Mouse (Mus musculus) MEL (cell line): Measurements from ENCODE around the gene Prpsap1. TPM values are rescaled to one million over a fixed set of nuclear protein-coding genes. Genes with fewer than 3 reads are reported as not detected.

Experiments used
- DNase-seq: peaks from one replicate; pipeline ENCODE4 v3.0.0; 2011; ENCODE audit warnings: low read depth, low spot score
- H3K27ac ChIP-seq: 2 replicates; pipeline ENCODE4 v1.5.1; 2012; ENCODE audit warnings: low read depth, mild to moderate bottlenecking, control low read depth, low read length, moderate library complexity; ENCODE audit not compliant: control insufficient read depth
- H3K27me3 ChIP-seq, 2 experiments: fragments of 150-350 bp in 1 of 2; sonication (generic) in 1 of 2; 2 replicates each; pipeline ENCODE4 v1.6.1; 2012; ENCODE audit warnings: low read length in 2 of 2, mild to moderate bottlenecking in 2 of 2, improper control_type of control experiment in 1 of 2, moderate library complexity in 1 of 2; ENCODE audit not compliant: insufficient read depth in 2 of 2, control insufficient read depth in 1 of 2
- H3K36me3 ChIP-seq, 2 experiments: 2 replicates each; pipeline ENCODE4 v1.6.1; 2012 to 2014; ENCODE audit warnings: low read length in 2 of 2, improper control_type of control experiment in 1 of 2, inconsistent platforms in 1 of 2, mild to moderate bottlenecking in 1 of 2; ENCODE audit not compliant: insufficient read depth in 2 of 2, control insufficient read depth in 1 of 2
- H3K4me1 ChIP-seq, 2 experiments: fragments of 150-350 bp in 1 of 2; sonication (generic) in 1 of 2; 2 replicates each; pipeline ENCODE4 v1.6.1; 2012; ENCODE audit warnings: low read length in 2 of 2, improper control_type of control experiment in 1 of 2, mild to moderate bottlenecking in 1 of 2; ENCODE audit not compliant: insufficient read depth in 2 of 2, control insufficient read depth in 1 of 2
- H3K4me3 ChIP-seq, 2 experiments: fragments of 150-350 bp in 1 of 2; sonication (generic) in 1 of 2; 2 replicates each; pipeline ENCODE4 v1.5.1; 2012; ENCODE audit warnings: low read depth in 2 of 2, low read length in 2 of 2, mild to moderate bottlenecking in 2 of 2, moderate library complexity in 2 of 2, control low read depth in 1 of 2, improper control_type of control experiment in 1 of 2; ENCODE audit not compliant: control insufficient read depth in 1 of 2, insufficient read depth in 1 of 2
- H3K79me2 ChIP-seq: 2 replicates; pipeline ENCODE4 v1.6.1; 2012; ENCODE audit warnings: mild to moderate bottlenecking, low read length, moderate library complexity; ENCODE audit not compliant: control insufficient read depth, poor library complexity, insufficient read depth
- H3K9ac ChIP-seq: 2 replicates; pipeline ENCODE4 v1.6.1; 2012; ENCODE audit warnings: low read depth, mild to moderate bottlenecking, control low read depth, low read length, moderate library complexity; ENCODE audit not compliant: control insufficient read depth, poor library complexity, severe bottlenecking
- H3K9me3 ChIP-seq: fragments of 150-350 bp; sonication (generic); replicated peaks from 2 replicates; pipeline ENCODE4 v1.6.1; 2012; ENCODE audit warnings: mild to moderate bottlenecking, low read length, improper control_type of control experiment, moderate library complexity; ENCODE audit not compliant: insufficient read depth
- CHD1 ChIP-seq: IDR thresholded peaks from 2 replicates; pipeline ENCODE4 v1.6.1; 2012; ENCODE audit warnings: low read depth, mild to moderate bottlenecking, inconsistent platforms, low read length, improper control_type of control experiment
- ELF1 ChIP-seq: IDR thresholded peaks from 2 replicates; pipeline ENCODE4 v1.6.1; 2014; ENCODE audit warnings: low read depth, mild to moderate bottlenecking, inconsistent platforms, low read length, improper control_type of control experiment, moderate library complexity
- GABPA ChIP-seq: IDR thresholded peaks from 2 replicates; pipeline ENCODE4 v1.6.1; 2012; ENCODE audit warnings: low read depth, mild to moderate bottlenecking, inconsistent platforms, low read length, improper control_type of control experiment, moderate library complexity
- GATA1 ChIP-seq: IDR thresholded peaks from 2 replicates; pipeline ENCODE4 v1.6.1; 2011; ENCODE audit warnings: low read depth, low read length, improper control_type of control experiment
- HCFC1 ChIP-seq: IDR thresholded peaks from 2 replicates; pipeline ENCODE4 v1.6.1; 2012; ENCODE audit warnings: low read depth, mild to moderate bottlenecking, inconsistent platforms, low read length, improper control_type of control experiment, moderate library complexity
- JUND ChIP-seq: IDR thresholded peaks from 2 replicates; pipeline ENCODE4 v1.6.1; 2011; ENCODE audit warnings: low read depth, mild to moderate bottlenecking, improper control_type of control experiment, low read length
- MEF2A ChIP-seq: IDR thresholded peaks from 2 replicates; pipeline ENCODE4 v1.6.1; 2014; ENCODE audit warnings: low read depth, mild to moderate bottlenecking, inconsistent platforms, low read length, improper control_type of control experiment; ENCODE audit not compliant: poor library complexity, insufficient replicate concordance, severe bottlenecking; ENCODE audit errors: extremely low read depth
- MYB ChIP-seq: IDR thresholded peaks from 2 replicates; pipeline ENCODE4 v1.6.1; 2011; ENCODE audit warnings: mild to moderate bottlenecking, low read depth, low read length, improper control_type of control experiment
- MYC ChIP-seq: IDR thresholded peaks from 2 replicates; pipeline ENCODE4 v1.6.1; 2011; ENCODE audit warnings: low read depth, mild to moderate bottlenecking, low read length, improper control_type of control experiment, moderate library complexity
- NELFE ChIP-seq: IDR thresholded peaks from 2 replicates; pipeline ENCODE4 v1.6.1; 2011; ENCODE audit warnings: low read depth, low read length, improper control_type of control experiment
- POLR2AphosphoS2 ChIP-seq: IDR thresholded peaks from 2 replicates; pipeline ENCODE4 v1.6.1; 2011; ENCODE audit warnings: low read length, improper control_type of control experiment
- POLR2AphosphoS5 ChIP-seq: IDR thresholded peaks from 2 replicates; pipeline ENCODE4 v1.6.1; 2012; ENCODE audit warnings: low read depth, borderline replicate concordance, mild to moderate bottlenecking, inconsistent platforms, low read length, moderate library complexity, mixed read lengths
- RAD21 ChIP-seq: IDR thresholded peaks from 2 replicates; pipeline ENCODE4 v1.6.1; 2011; ENCODE audit warnings: mild to moderate bottlenecking, low read depth, low read length, improper control_type of control experiment
- SMC3 ChIP-seq: IDR thresholded peaks from 2 replicates; pipeline ENCODE4 v1.6.1; 2011; ENCODE audit warnings: low read depth, low read length, improper control_type of control experiment
- TAL1 ChIP-seq: IDR thresholded peaks from 2 replicates; pipeline ENCODE4 v1.6.1; 2012; ENCODE audit warnings: mild to moderate bottlenecking, inconsistent platforms, low read length, moderate library complexity, mixed read lengths
- TBP ChIP-seq: IDR thresholded peaks from 2 replicates; pipeline ENCODE4 v1.8.0; 2011; ENCODE audit warnings: low read depth, low read length, improper control_type of control experiment
- TCF12 ChIP-seq: IDR thresholded peaks from 2 replicates; pipeline ENCODE4 v1.6.1; 2014; ENCODE audit warnings: low read depth, mild to moderate bottlenecking, inconsistent platforms, low read length, improper control_type of control experiment, moderate library complexity
- UBTF ChIP-seq: IDR thresholded peaks from 2 replicates; pipeline ENCODE4 v1.6.1; 2012; ENCODE audit warnings: low read depth, mild to moderate bottlenecking, inconsistent platforms, low read length, improper control_type of control experiment, moderate library complexity, borderline replicate concordance; ENCODE audit not compliant: insufficient read depth
- USF1 ChIP-seq: IDR thresholded peaks from 2 replicates; pipeline ENCODE4 v1.6.1; 2014; ENCODE audit warnings: low read depth, mild to moderate bottlenecking, inconsistent platforms, low read length, improper control_type of control experiment, moderate library complexity
- USF2 ChIP-seq, 2 experiments: IDR thresholded peaks; 2 replicates each; pipeline ENCODE4 v1.6.1; 2011 to 2012; ENCODE audit warnings: improper control_type of control experiment in 2 of 2, low read length in 2 of 2, borderline replicate concordance in 1 of 2, inconsistent platforms in 1 of 2, low read depth in 1 of 2, mild to moderate bottlenecking in 1 of 2; ENCODE audit not compliant: insufficient read depth in 1 of 2
- ZC3H11A ChIP-seq: IDR thresholded peaks from 2 replicates; pipeline ENCODE4 v1.6.1; 2012; ENCODE audit warnings: low read depth, mild to moderate bottlenecking, inconsistent platforms, low read length, improper control_type of control experiment
- ZNF384 ChIP-seq: IDR thresholded peaks from 2 replicates; pipeline ENCODE4 v1.6.1; 2012; ENCODE audit warnings: low read depth, mild to moderate bottlenecking, inconsistent platforms, low read length, improper control_type of control experiment
- polyA plus RNA-seq, 2 experiments: library from polyadenylated mRNA; stranded (reverse) in 1 of 2; unstranded in 1 of 2; fragments of >175 nt in 1 of 2; fragments of >200 nt in 1 of 2; gene quantifications; 2 replicates each; pipeline versions ENCODE4 v1.2.1 to v1.2.4; 2012; ENCODE audit warnings: low replicate concordance in 2 of 2, low read depth in 1 of 2; ENCODE audit not compliant: insufficient read length in 2 of 2, insufficient read depth in 1 of 2, missing spikeins in 1 of 2
- total RNA-seq: library from RNA; depleted of rRNA; stranded (reverse); fragments of 300-350 nt; gene quantifications from 2 replicates; pipeline ENCODE4 v1.2.3, GENCODE M21; 2012

Gene Prpsap1
- total and polyA plus RNA-seq, 3 experiments = 112 to 155 TPM; not detected in 1

GRCm38 (mm10) chr11:116480975-116481374 lies 13.0 kb downstream of the Prpsap1 start:
- TF ChIP-seq SMC3 (no peak), NELFE (no peak), CHD1 (no peak), POLR2AphosphoS5 (no peak), MYB (no peak), HCFC1 (no peak), TCF12 (no peak), MYC (no peak), MEF2A (no peak), USF2 (IDR thresholded peaks at IDR 0.05; ENCODE audit: borderline replicate concordance in 1 of 2, insufficient read depth in 1 of 2, low read depth in 1 of 2, low read length in 2 of 2) (no peak), JUND (no peak)
- no peaks in the 10 kb centered on the region for H3K4me1 ChIP-seq
- no peak overlapping the region for H3K9ac ChIP-seq
- H3K27me3 ChIP-seq = no peaks in the 10 kb centered on the region
- H3K36me3 ChIP-seq = peaks cover 0 to 37% of the 10 kb centered on the region in 2 experiments; a peak in 2 of 4 replicates
- no peak for DNase-seq
- H3K4me3 ChIP-seq = no peak overlapping the region
- no peak overlapping the region for H3K27ac ChIP-seq
- no peaks in the 10 kb centered on the region for H3K9me3 ChIP-seq
- no peaks in the 10 kb centered on the region; the same call in 1 of the 2 replicates for H3K79me2 ChIP-seq

- no peak overlapping the region for H3K27ac ChIP-seq
- no peaks in the 10 kb centered on the region for H3K9me3 ChIP-seq
- DNase-seq = no peak
- H3K4me1 ChIP-seq = no peaks in the 10 kb centered on the region
- no peaks in the 10 kb centered on the region for H3K27me3 ChIP-seq
- no peak overlapping the region for H3K4me3 ChIP-seq
- peaks cover 0 to 32% of the 10 kb centered on the region in 2 experiments; a peak in 2 of 4 replicates for H3K36me3 ChIP-seq
- no peaks in the 10 kb centered on the region; the same call in 1 of the 2 replicates for H3K79me2 ChIP-seq
- TF ChIP-seq UBTF (no peak), ELF1 (no peak), ZC3H11A (no peak), RAD21 (no peak), TAL1 (no peak), GATA1 (no peak), POLR2AphosphoS2 (no peak), TBP (no peak), ZNF384 (no peak), JUND (no peak), HCFC1 (no peak), MYB (no peak), GABPA (no peak), SMC3 (no peak), USF2 (IDR thresholded peaks at IDR 0.05; ENCODE audit: borderline replicate concordance in 1 of 2, insufficient read depth in 1 of 2, low read depth in 1 of 2, low read length in 2 of 2) (no peak), USF1 (no peak), POLR2AphosphoS5 (no peak)
- no peak overlapping the region for H3K9ac ChIP-seq
These were observed 14.2 kb downstream of the Prpsap1 start for GRCm38 (mm10) chr11:116479832-116480231.
